Comparison of ENCODE assay signal across 18 mouse cellular contexts in the genomic region with DNA sequence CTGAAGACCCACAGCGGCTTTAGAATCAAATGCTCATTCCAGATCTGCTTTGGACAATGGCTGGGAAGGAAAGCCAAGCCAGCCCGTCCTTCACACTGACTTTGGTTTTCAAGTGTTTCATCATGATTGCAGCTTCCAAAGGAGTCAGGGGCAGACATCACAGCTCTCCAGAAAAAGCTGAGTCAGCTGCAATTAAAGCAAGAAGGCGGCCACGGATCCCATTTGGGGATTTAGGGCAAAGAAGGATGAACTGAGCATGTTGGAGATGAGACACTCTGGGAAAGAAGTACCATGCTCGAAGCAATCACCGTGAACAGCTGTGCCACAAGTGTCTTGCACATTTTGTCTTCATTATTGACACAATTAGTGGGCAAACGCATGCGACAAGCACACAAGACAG.
"Had no signal": no experiment of that assay in that cellular context is flagged by ENCODE, and none has a peak within 500 bp of the region (broad histone marks: within the 10 kb centered on the region; RNA-seq: fewer than 3 reads in every experiment).

No protein-coding gene starts in this region.

- H3K4me3 ChIP-seq: lung, embryonic 15.5 days; midbrain, embryonic 10.5 days; midbrain, embryonic 12.5 days; myocyte; neural tube, embryonic 13.5 days; neural tube, embryonic 15.5 days had no signal

- H3K9me3 ChIP-seq: lung, embryonic 15.5 days; midbrain, embryonic 10.5 days; midbrain, embryonic 12.5 days; neural tube, embryonic 13.5 days; neural tube, embryonic 15.5 days had no signal

- H3K4me1 ChIP-seq: lung, embryonic 15.5 days; midbrain, embryonic 12.5 days; neural tube, embryonic 13.5 days; neural tube, embryonic 15.5 days had no signal

- H3K27ac ChIP-seq: lung, embryonic 15.5 days; midbrain, embryonic 10.5 days; midbrain, embryonic 12.5 days; neural tube, embryonic 13.5 days; neural tube, embryonic 15.5 days had no signal

- H3K36me3 ChIP-seq: lung, embryonic 15.5 days; midbrain, embryonic 10.5 days; midbrain, embryonic 12.5 days; neural tube, embryonic 13.5 days; neural tube, embryonic 15.5 days had no signal

- H3K27me3 ChIP-seq: lung, embryonic 15.5 days; midbrain, embryonic 12.5 days; neural tube, embryonic 13.5 days; neural tube, embryonic 15.5 days had no signal

- H3K9ac ChIP-seq: liver, postnatal 0 days; lung, embryonic 15.5 days; midbrain, embryonic 12.5 days; neural tube, embryonic 13.5 days; neural tube, embryonic 15.5 days had no signal

- DNase-seq: liver, postnatal 0 days; lung, adult 2 months; lung, postnatal 4 days; midbrain, embryonic 14.5 days; retina, postnatal 1 day; right cerebral cortex, adult 18-20 months; right cerebral cortex, postnatal 25 days; right cerebral cortex, postnatal 4 days; spleen, adult 18-20 months; thymus, adult 18-20 months; thymus, postnatal 25 days; thymus, postnatal 4 days had no signal
